Mouse (Mus musculus) MEL (cell line): ENCODE data around the gene Bcas3.

ENCODE experiments used
- CHD1 ChIP-seq: IDR thresholded peaks from 2 replicates; pipeline ENCODE4 v1.6.1; 2012; ENCODE audit warnings: low read depth, mild to moderate bottlenecking, inconsistent platforms, low read length, improper control_type of control experiment
- EP300 ChIP-seq, 2 experiments: IDR thresholded peaks; 2 replicates each; pipeline ENCODE4 v1.6.1; 2011; ENCODE audit warnings: improper control_type of control experiment in 2 of 2, low read length in 2 of 2, low read depth in 1 of 2, mild to moderate bottlenecking in 1 of 2
- MEF2A ChIP-seq: IDR thresholded peaks from 2 replicates; pipeline ENCODE4 v1.6.1; 2014; ENCODE audit warnings: low read depth, mild to moderate bottlenecking, inconsistent platforms, low read length, improper control_type of control experiment; ENCODE audit not compliant: poor library complexity, insufficient replicate concordance, severe bottlenecking; ENCODE audit errors: extremely low read depth
- POLR2AphosphoS2 ChIP-seq: IDR thresholded peaks from 2 replicates; pipeline ENCODE4 v1.6.1; 2011; ENCODE audit warnings: low read length, improper control_type of control experiment
- ZC3H11A ChIP-seq: IDR thresholded peaks from 2 replicates; pipeline ENCODE4 v1.6.1; 2012; ENCODE audit warnings: low read depth, mild to moderate bottlenecking, inconsistent platforms, low read length, improper control_type of control experiment
- ZNF384 ChIP-seq: IDR thresholded peaks from 2 replicates; pipeline ENCODE4 v1.6.1; 2012; ENCODE audit warnings: low read depth, mild to moderate bottlenecking, inconsistent platforms, low read length, improper control_type of control experiment

GRCm38 (mm10) chr11:85613035-85613434, 260.1 kb downstream of the Bcas3 start:
- no peak for TF ChIP-seq POLR2AphosphoS2
- no peak for TF ChIP-seq ZNF384
- TF ChIP-seq MEF2A = no peak
- no peak for TF ChIP-seq EP300 (IDR thresholded peaks at IDR 0.05; ENCODE audit: low read depth in 1 of 2, low read length in 2 of 2)
- TF ChIP-seq CHD1 = no peak
- TF ChIP-seq ZC3H11A = no peak
